Mouse (Mus musculus) neural tube, postnatal 0 days (tissue): ENCODE results near the gene Tulp1. TPM values are rescaled to one million over a fixed set of nuclear protein-coding genes. Genes with fewer than 3 reads are reported as not detected.

Source experiments
- polyA plus RNA-seq: library from polyadenylated mRNA; unstranded; fragments of >200 nt; fragmentation: Nextera tagmentation; extraction: Ambion mirVana; gene quantifications from 2 replicates; pipeline ENCODE4 v1.2.1, GENCODE M21; 2015

Tulp1 gene
- 1.1 and 1.2 TPM in 2 replicates for polyA plus RNA-seq

DNA sequence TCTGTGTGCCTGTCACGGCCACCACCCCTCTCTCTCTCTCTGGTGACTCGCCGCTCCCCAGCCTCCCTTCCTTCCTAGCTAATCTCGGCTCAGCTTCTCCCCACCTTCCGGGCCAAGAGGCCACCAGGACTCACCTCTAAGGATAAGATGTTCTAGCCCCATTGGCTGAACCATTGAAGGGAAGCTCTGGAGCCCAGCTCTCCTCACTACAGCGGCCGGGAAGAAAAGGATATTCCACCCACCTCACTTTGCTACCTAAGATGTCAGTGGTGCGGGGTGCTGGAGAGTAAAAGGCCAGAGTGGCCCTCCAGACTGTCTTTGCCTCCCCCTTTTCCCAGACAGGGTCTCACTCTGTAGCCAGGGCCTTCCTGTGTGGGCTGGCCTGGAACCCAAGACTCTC, at the start of gene Tulp1:
Gene Tulp1 (minus strand): TSS at position 101 of the 400 bp plus-strand sequence.

DNA sequence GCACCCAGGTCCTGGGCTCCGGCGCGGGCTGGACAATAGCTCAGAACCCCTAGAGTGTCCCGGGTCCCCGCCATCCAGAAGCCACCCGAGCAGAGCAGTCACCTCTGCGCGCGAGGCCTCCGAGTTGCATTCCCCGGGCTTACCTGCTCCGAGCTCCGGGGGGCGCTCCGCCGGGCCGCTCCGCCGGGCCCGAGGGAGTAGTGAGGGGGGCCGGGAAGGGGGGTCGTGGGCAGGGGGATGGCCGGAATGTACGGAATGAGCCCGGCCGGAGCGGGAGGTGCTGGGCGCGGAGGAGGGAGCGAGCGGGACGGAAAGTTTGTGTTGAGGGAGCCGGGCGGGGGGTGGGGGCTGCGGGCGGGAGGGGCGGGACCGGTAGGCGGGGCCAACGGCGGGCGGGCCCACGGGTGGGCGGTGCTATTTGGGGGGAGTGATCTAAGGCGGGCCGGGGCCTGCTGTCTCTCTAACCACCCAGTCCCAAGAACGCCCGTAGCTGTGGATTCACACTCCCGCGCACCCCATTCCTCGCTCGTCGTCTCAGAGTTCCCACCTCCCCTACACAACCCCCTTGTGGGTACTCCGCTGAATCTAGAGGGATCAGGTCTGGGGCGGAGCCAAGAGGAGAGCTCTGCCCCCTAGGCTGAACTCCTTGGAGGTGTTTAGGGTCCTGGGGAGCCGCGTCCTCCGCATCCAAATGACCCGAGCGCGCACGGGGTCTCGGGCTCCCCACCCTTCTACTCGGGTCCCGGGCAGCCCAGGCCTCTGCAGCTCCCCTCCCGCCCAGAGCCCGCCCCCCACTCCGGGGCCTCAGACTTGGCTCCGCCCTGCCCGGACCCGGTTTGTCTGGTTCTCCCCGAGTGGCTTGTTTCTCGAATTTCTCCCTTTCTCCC, 14.3 kb downstream of the Tulp1 start, which contains the start of gene Tead3:
Gene Tead3 (minus strand): TSS at position 352 of the 887 bp plus-strand sequence.

GRCm38 (mm10) chr17:28328366-28328928, 36.6 kb downstream of the Tulp1 start, which contains the start of gene Rpl10a:
Gene Rpl10a (plus strand): TSS chr17:28328471.

DNA sequence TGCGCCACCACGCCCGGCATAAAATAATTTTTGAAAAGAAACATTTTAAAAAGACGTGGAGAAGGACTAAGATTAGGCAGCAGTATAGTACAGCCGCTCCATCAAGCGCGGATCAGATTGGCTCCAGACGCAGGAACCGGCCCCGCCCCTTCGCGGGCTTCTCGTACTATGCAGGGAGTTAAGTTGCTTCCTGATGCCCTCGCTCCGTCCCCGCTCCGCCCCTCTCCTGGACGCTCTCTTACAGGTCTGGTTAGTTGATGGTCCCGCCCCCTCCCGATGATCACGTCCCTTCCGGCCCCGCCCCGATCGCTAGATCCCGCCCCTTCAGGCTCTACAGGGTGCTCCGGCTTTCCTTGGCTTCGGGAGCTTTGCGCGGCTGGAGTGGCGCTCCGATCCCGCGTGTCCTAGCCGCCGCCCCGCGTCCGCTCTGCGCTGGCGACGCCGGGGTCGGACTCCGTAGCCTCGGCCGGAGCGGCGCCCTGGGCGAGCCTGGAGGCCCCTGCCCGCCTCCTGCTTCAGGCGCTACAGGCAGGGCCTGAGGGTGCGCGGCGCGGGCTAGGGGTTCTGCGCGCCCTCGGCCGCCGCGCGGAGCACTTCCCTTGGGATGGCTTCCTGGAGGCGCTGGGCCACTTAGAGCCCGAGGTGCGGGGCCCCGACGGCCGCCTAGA, 51.7 kb downstream of the Tulp1 start, which contains the start of gene Fance:
Gene Fance (plus strand): TSS at position 308 of the 668 bp plus-strand sequence.

Other genes with a start within 250 kb of the Tulp1 start
- 2.2 and 2.4 TPM in 2 replicates for gene Scube3, start 223.1 kb downstream of the Tulp1 start, polyA plus RNA-seq
- 38.0 and 48.7 TPM in 2 replicates for gene Zfp523, start 188.1 kb downstream of the Tulp1 start, polyA plus RNA-seq
- gene Def6, start 157.4 kb downstream of the Tulp1 start, polyA plus RNA-seq = 8.6 and 11.8 TPM in 2 replicates
- gene Ppard, start 132.5 kb downstream of the Tulp1 start, polyA plus RNA-seq = 1.7 and 2.4 TPM in 2 replicates
- gene Fance, start 51.7 kb downstream of the Tulp1 start, polyA plus RNA-seq = 26.3 and 29.9 TPM in 2 replicates
- 365 and 370 TPM in 2 replicates for gene Rpl10a, start 36.8 kb downstream of the Tulp1 start, polyA plus RNA-seq
- 1.6 and 1.8 TPM in 2 replicates for gene Tead3, start 14.4 kb downstream of the Tulp1 start, polyA plus RNA-seq
- gene Fkbp5, start 152.3 kb upstream of the Tulp1 start, polyA plus RNA-seq = 17.4 TPM in 2 replicates
- not detected in 2 replicates for gene Armc12, start 165.6 kb upstream of the Tulp1 start, polyA plus RNA-seq
- not detected in 2 replicates for gene Clpsl2, start 184.2 kb upstream of the Tulp1 start, polyA plus RNA-seq
- gene Clps, start 195.5 kb upstream of the Tulp1 start, polyA plus RNA-seq = not detected in 2 replicates
- gene Lhfpl5, start 210.4 kb upstream of the Tulp1 start, polyA plus RNA-seq = 27.5 and 31.4 TPM in 2 replicates